Mouse (Mus musculus) stomach, postnatal 0 days (tissue): ENCODE results near the gene Cap1. TPM values are rescaled to one million over a fixed set of nuclear protein-coding genes. Genes with fewer than 3 reads are reported as not detected.
A peak's percentile ranks its signal among the peaks of the same experiment; 100 is the strongest.

Source experiments
- ATAC-seq: fragments of 200-750 bp; cut with Nextera tagmentation; 2 replicates; pipeline ENCODE4 v1.8.0; 2017; ENCODE audit not compliant: low FRiP score, low TSS enrichment
- DNase-seq: peaks from one replicate; pipeline ENCODE4 v3.0.0-alpha.2; 2016; ENCODE audit warnings: low spot score
- H3K27ac ChIP-seq: fragments of 300-500 bp; sonication (generic); replicated peaks from 2 replicates; pipeline ENCODE4 v1.5.1; 2014; ENCODE audit warnings: mild to moderate bottlenecking, control low read depth
- H3K27me3 ChIP-seq: fragments of 300-500 bp; sonication (generic); 2 replicates; pipeline ENCODE4 v1.6.1; 2014; ENCODE audit warnings: low read length; ENCODE audit not compliant: control insufficient read depth, insufficient read depth
- H3K36me3 ChIP-seq: fragments of 300-500 bp; sonication (generic); 2 replicates; pipeline ENCODE4 v1.6.1; 2014; ENCODE audit warnings: low read length, mixed read lengths; ENCODE audit not compliant: control insufficient read depth, insufficient read depth
- H3K4me1 ChIP-seq: fragments of 300-500 bp; sonication (generic); replicated peaks from 2 replicates; pipeline ENCODE4 v1.6.1; 2014; ENCODE audit warnings: antibody characterized with exemption; ENCODE audit not compliant: control insufficient read depth, insufficient read depth
- H3K4me2 ChIP-seq: fragments of 300-500 bp; sonication (generic); replicated peaks from 2 replicates; pipeline ENCODE4 v1.6.1; 2014; ENCODE audit warnings: low read depth, mild to moderate bottlenecking, control low read depth, moderate library complexity
- H3K4me3 ChIP-seq: fragments of 300-500 bp; sonication (generic); 2 replicates; pipeline ENCODE4 v1.5.1; 2014; ENCODE audit warnings: low read depth, low read length, control low read depth
- H3K9ac ChIP-seq: fragments of 300-500 bp; sonication (generic); 2 replicates; pipeline ENCODE4 v1.6.1; 2014; ENCODE audit warnings: mild to moderate bottlenecking, low read length, control low read depth, mixed read lengths
- H3K9me3 ChIP-seq: fragments of 300-500 bp; sonication (generic); 2 replicates; pipeline ENCODE4 v1.6.1; 2016; ENCODE audit warnings: low read length; ENCODE audit not compliant: control insufficient read depth
- CTCF ChIP-seq: IDR thresholded peaks from 2 replicates; pipeline ENCODE4 v1.5.1; 2016; ENCODE audit warnings: antibody characterized with exemption, low read depth, mild to moderate bottlenecking, moderate library complexity
- EP300 ChIP-seq: optimal IDR thresholded peaks from 2 replicates; pipeline ENCODE3; 2016; ENCODE audit warnings: antibody characterized with exemption
- WGBS: fragments of 180-500 bp; shearing (Covaris S2); extraction: QIAGEN DNeasy Blood & Tissue Kit; methylation state at CpG from one replicate; pipeline ENCODE4 v1.1.7; 2014; 5-methylcytosine and 5-hydroxymethylcytosine counted together
- polyA plus RNA-seq: library from polyadenylated mRNA; unstranded; fragments of >200 nt; fragmentation: Nextera tagmentation; extraction: Ambion mirVana; gene quantifications from 2 replicates; pipeline ENCODE4 v1.2.1, GENCODE M21; 2015

The Cap1 gene
- 53.2 and 56.2 TPM in 2 replicates for polyA plus RNA-seq

DNA sequence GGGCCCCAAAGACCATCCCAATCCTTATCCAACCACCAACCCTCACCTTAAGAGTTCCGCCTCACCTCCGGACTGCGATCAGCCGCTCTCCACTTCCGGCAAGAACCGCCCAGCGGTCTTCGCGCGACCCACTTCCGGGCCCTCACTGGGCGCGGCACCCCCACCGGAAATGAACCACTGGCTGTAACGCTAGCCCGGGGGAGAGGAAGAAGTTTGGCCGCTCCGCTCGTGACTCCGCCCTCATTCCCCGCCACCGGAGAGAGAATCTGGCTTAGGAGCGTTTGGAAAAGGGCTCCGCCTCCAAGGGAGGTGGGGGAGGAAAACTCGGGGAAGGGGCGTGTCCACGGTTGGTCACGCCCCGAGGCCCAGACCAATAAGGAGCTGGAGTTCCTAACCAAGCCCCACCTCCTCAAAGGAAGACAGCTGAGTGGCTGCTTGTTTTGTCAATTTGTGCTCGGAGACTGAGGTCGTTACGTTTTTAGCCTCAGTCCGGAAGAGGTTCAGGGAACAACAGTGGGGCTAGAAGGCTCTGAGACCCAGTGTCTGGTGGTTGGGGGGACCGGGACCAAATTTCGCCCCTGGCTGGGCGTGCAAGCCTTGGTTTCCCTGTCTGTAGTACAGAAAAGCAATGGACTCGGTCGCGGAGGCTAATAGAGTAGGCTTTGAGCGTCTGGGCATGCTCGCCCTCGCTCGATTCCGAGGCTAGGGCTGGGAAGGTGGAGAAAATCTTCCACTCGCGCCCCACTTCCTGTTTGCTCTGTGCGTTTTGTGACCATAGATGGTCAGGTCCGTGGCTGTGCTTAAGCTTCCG, at the start of gene Cap1:
Gene Cap1 (minus strand): TSS at position 289 of the 811 bp plus-strand sequence.
- Histone ChIP-seq H3K4me2 (peak within 1 kb of the TSS; percentile 72), H3K9ac (peak within 1 kb of the TSS; percentile 86), H3K9me3 (no peaks in the 10 kb centered on the region), H3K27ac (peak within 1 kb of the TSS; percentile 100), H3K36me3 (no peaks in the 10 kb centered on the region), H3K4me3 (peak within 1 kb of the TSS; percentile 73), H3K4me1 (peaks cover 13% of the 10 kb centered on the region), H3K27me3 (no peaks in the 10 kb centered on the region)
- peak; percentile 76 for TF ChIP-seq EP300
- peak; percentile 2; the same call in 1 of the 2 replicates for TF ChIP-seq CTCF
- DNase-seq = peak; percentile 99
- WGBS = under 1% methylated on average over 49 of the region's 49 CpGs
- peak; percentile 95 for ATAC-seq

DNA sequence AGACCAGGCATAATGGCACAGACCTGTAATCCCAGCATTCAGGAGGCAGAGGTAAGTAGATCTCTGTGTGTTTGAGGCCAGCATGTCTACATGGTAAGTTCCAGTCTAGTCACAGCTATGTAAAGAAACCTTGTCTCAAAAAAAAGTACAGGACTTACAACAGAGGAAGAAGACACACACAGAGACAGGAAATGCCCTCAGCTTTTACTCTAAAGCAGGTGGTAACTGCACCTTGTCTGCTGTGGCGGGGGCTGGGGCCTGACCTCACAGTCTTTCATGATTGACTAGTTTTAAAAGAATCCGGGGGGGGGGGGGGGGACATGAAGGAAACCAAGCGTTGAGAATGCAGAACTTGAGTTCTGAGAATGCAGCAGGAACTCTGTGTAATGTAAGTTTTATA, 48.0 kb upstream of the Cap1 start:
- H3K4me1 ChIP-seq = no peaks in the 10 kb centered on the region
- H3K27ac ChIP-seq = no peak overlapping the region
- no peak for ATAC-seq
- H3K36me3 ChIP-seq = no peaks in the 10 kb centered on the region
- no peak overlapping the region for H3K9ac ChIP-seq
- H3K4me2 ChIP-seq = no peak overlapping the region
- H3K27me3 ChIP-seq = no peaks in the 10 kb centered on the region
- 24% methylated on average over 3 of the region's 3 CpGs for whole genome bisulfite sequencing
- no peaks in the 10 kb centered on the region for H3K9me3 ChIP-seq
- H3K4me3 ChIP-seq = no peak overlapping the region
- no peak for TF ChIP-seq EP300
- no peak for TF ChIP-seq CTCF
- DNase-seq = no peak

GRCm38 (mm10) chr4:122933051-122933591, 47.3 kb upstream of the Cap1 start:
- Histone ChIP-seq H3K36me3 (no peaks in the 10 kb centered on the region), H3K9ac (no peak overlapping the region), H3K27me3 (no peaks in the 10 kb centered on the region), H3K27ac (no peak overlapping the region), H3K9me3 (no peaks in the 10 kb centered on the region), H3K4me3 (no peak overlapping the region), H3K4me1 (no peaks in the 10 kb centered on the region), H3K4me2 (no peak overlapping the region)
- no peak for ATAC-seq
- WGBS = 55% methylated on average over 3 of the region's 3 CpGs
- DNase-seq = no peak
- TF ChIP-seq CTCF (no peak), EP300 (no peak)

- no peak overlapping the region for H3K27ac ChIP-seq
- no peaks in the 10 kb centered on the region for H3K4me1 ChIP-seq
- 71% methylated on average over 8 of the region's 8 CpGs for WGBS
- no peaks in the 10 kb centered on the region for H3K27me3 ChIP-seq
- H3K9ac ChIP-seq = no peak overlapping the region
- TF ChIP-seq CTCF (no peak), EP300 (no peak)
- no peak overlapping the region for H3K4me2 ChIP-seq
- H3K4me3 ChIP-seq = no peak overlapping the region
- H3K9me3 ChIP-seq = no peaks in the 10 kb centered on the region
- ATAC-seq = no peak
- no peak for DNase-seq
- no peaks in the 10 kb centered on the region for H3K36me3 ChIP-seq
Measured at GRCm38 (mm10) chr4:122932239-122932978, 46.6 kb upstream of the Cap1 start.

GRCm38 (mm10) chr4:122930939-122931590, 45.2 kb upstream of the Cap1 start:
- no peak overlapping the region for H3K4me3 ChIP-seq
- ATAC-seq = no peak
- no peak overlapping the region for H3K4me2 ChIP-seq
- WGBS = 74% methylated on average over 2 of the region's 2 CpGs
- no peaks in the 10 kb centered on the region for H3K36me3 ChIP-seq
- TF ChIP-seq CTCF = no peak
- no peak for TF ChIP-seq EP300
- H3K27ac ChIP-seq = no peak overlapping the region
- no peaks in the 10 kb centered on the region for H3K27me3 ChIP-seq
- H3K4me1 ChIP-seq = no peaks in the 10 kb centered on the region
- H3K9me3 ChIP-seq = no peaks in the 10 kb centered on the region
- DNase-seq = no peak
- H3K9ac ChIP-seq = no peak overlapping the region
